ENCODE assay signal across 18 mouse cellular contexts in genomic region chr6:45938263-45938662, GRCm38 (mm10).
A peak's percentile ranks its signal among the peaks of the same experiment; 100 is the strongest.
DNase-seq lines count a peak whose midpoint lies in the region; ATAC-seq lines count a peak whose summit lies in the region.
"Had no signal": no experiment of that assay in that cellular context is flagged by ENCODE, and none has a peak within 500 bp of the region (broad histone marks: within the 10 kb centered on the region; RNA-seq: fewer than 3 reads in every experiment).

No protein-coding gene starts in this region.

- DNase-seq in frontal cortex, postnatal 36 days (ENCODE audit: low spot score in 2 of 2) = no peak
- DNase-seq in brain, adult 2 months (ENCODE audit: low read depth, low spot score) = peak; percentile 31
- no peak for DNase-seq in cerebellum, postnatal 36 days
- DNase-seq: adrenal gland, adult 2 months; adrenal gland, adult 8-10 months; adrenal gland, postnatal 10 days; adrenal gland, postnatal 14 days; adrenal gland, postnatal 25 days; adrenal gland, postnatal 36 days; B cell, adult 2 months; cerebellum, adult 11 months; cerebellum, adult 11-12 months; cerebellum, adult 18-20 months; cerebellum, adult 2 months had no signal

- ATAC-seq in frontal cortex, adult (ENCODE audit: low TSS enrichment) = peak; percentile 92
- ATAC-seq: activated CD4-positive, CD25-positive, alpha-beta regulatory T cell, adult 4 months; CD4-positive, CD25-positive, alpha-beta regulatory T cell, adult 4 months; Patski had no signal
